Mouse (Mus musculus): ENCODE data around the gene Myh9. TPM values are rescaled to one million over a fixed set of nuclear protein-coding genes. Genes with fewer than 3 reads are reported as not detected.
"Not testable (repeated sequence)": the region's sequence is repeated elsewhere in the genome, so short reads cannot be mapped to it uniquely, and the experiment has no call there.

Myh9 gene
- polyA plus RNA-seq, 1 experiment from 2014 or later, result 31.8 TPM

- not testable (repeated sequence) for H3K9me3 ChIP-seq (replicated peaks; ENCODE audit: control insufficient read depth, low read length); H3K27ac ChIP-seq (ENCODE audit: low read depth, low read length); H3K4me2 ChIP-seq; H3K27me3 ChIP-seq (ENCODE audit: control insufficient read depth, insufficient read depth, low read length); H3K9ac ChIP-seq (ENCODE audit: low read depth, low read length); H3K4me1 ChIP-seq (ENCODE audit: control insufficient read depth, insufficient read depth, low read length); H3K36me3 ChIP-seq (ENCODE audit: control insufficient read depth, insufficient read depth, low read length); H3K4me3 ChIP-seq (ENCODE audit: low read depth, low read length); ATAC-seq (replicated peaks; ENCODE audit: insufficient number of reproducible peaks, low FRiP score, low TSS enrichment)
- 69% methylated on average over 2 of the region's 6 CpGs for WGBS (ENCODE audit: insufficient replicate concordance)
These were observed 123.7 kb downstream of the Myh9 start for GRCm38 (mm10) chr15:77718240-77718639.

Other genes with a start within 250 kb of the Myh9 start
- gene Apol10b, start 246.1 kb downstream of the Myh9 start, polyA plus RNA-seq (2014; fragmentation: Nextera tagmentation; extraction: Ambion mirVana), result not detected in 2 replicates
- not detected in 2 replicates for gene Gm36245, start 242.9 kb downstream of the Myh9 start, polyA plus RNA-seq (2014; fragmentation: Nextera tagmentation; extraction: Ambion mirVana)
- gene Apol11b, start 198.9 kb downstream of the Myh9 start, polyA plus RNA-seq (2014; fragmentation: Nextera tagmentation; extraction: Ambion mirVana), result not detected in 2 replicates
- gene Apol7e, start 143.3 kb downstream of the Myh9 start, polyA plus RNA-seq (2014; fragmentation: Nextera tagmentation; extraction: Ambion mirVana), result 0.13 TPM in 1 of 2 replicates, not detected in the other
- 0.11 and 0.52 TPM in 2 replicates for gene Apol9b, start 113.1 kb downstream of the Myh9 start, polyA plus RNA-seq (2014; fragmentation: Nextera tagmentation; extraction: Ambion mirVana)
- 0.67 and 0.89 TPM in 2 replicates for gene Apol8, start 85.2 kb downstream of the Myh9 start, polyA plus RNA-seq (2014; fragmentation: Nextera tagmentation; extraction: Ambion mirVana)
- gene Txn2, start 86.8 kb upstream of the Myh9 start, polyA plus RNA-seq (2014; fragmentation: Nextera tagmentation; extraction: Ambion mirVana), result 284 and 293 TPM in 2 replicates
- gene Foxred2, start 114.5 kb upstream of the Myh9 start, polyA plus RNA-seq (2014; fragmentation: Nextera tagmentation; extraction: Ambion mirVana), result 1.2 and 1.7 TPM in 2 replicates
- 188 TPM in 2 replicates for gene Eif3d, start 128.6 kb upstream of the Myh9 start, polyA plus RNA-seq (2014; fragmentation: Nextera tagmentation; extraction: Ambion mirVana)